Mouse (Mus musculus): ENCODE results near the gene Cbln4. TPM values are rescaled to one million over a fixed set of nuclear protein-coding genes. Genes with fewer than 3 reads are reported as not detected.

Gene Cbln4
- polyA plus RNA-seq (2012; rRNA removed) = not detected in 2 replicates

DNA sequence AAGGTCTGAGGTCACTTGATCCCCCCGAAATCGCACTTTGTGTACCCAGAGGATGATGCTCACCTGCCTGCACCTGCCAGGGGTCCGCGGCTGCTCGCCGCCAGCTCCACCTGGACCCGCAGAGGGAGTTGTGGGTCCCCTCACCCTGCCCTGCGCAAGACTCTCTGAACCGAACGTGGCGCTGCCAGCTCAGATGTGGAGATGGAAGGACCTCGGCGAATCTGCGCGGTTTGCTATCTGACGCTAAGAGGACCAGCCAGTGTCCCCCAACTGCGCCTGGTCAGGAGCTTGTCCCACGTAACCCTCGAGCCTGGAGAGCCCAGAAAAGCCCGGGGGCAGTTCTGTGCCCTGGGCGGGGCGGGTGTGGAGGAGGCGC, at the start of gene Cbln4:
TSS of gene Cbln4 (minus strand) at position 232 of the 376 bp plus-strand sequence.
- DNase-seq = no peak
- no peak for TF ChIP-seq POLR2A (IDR thresholded peaks at IDR 0.05; ENCODE audit: control insufficient read depth, extremely low read depth, insufficient read depth, low read length, poor library complexity)
- no peak for TF ChIP-seq CTCF (IDR thresholded peaks at IDR 0.05; ENCODE audit: borderline replicate concordance, control insufficient read depth, extremely low read depth, insufficient read depth, low read length, poor library complexity)
- Histone ChIP-seq H3K27me3 (ENCODE audit: control insufficient read depth, insufficient read depth, low read length) (no peaks in the 10 kb centered on the region), H3K27ac (ENCODE audit: control insufficient read depth, insufficient read depth, low read length) (no peak within 1 kb of the TSS), H3K36me3 (ENCODE audit: control insufficient read depth, insufficient read depth, low read length) (no peaks in the 10 kb centered on the region), H3K4me3 (ENCODE audit: control insufficient read depth, insufficient read depth, low read length) (no peak within 1 kb of the TSS), H3K4me1 (replicated peaks; ENCODE audit: control insufficient read depth, insufficient read depth, low read length) (no peaks in the 10 kb centered on the region)
- 7% methylated on average over 23 of the region's 23 CpGs for WGBS

DNA sequence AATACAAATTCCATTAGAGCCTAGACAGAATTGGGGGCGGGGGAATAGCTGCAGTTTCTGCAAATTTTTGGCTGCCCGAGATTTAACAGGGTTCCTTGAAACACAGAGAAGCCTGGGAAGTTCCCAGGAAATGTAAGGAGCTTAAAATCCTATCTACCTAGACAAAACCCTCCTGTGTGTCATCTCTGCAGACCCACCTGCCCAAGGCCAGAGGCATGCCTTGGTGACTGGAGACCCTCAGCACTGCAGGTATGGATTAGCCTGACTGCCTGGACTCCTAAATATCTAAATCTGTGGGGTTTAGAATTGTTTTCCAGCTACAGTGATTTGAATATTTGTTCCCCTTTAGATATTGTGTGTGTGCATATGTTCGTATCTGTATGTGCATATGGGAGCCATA, 35.3 kb upstream of the Cbln4 start:
- H3K27me3 ChIP-seq (ENCODE audit: control insufficient read depth, insufficient read depth, low read length) = no peaks in the 10 kb centered on the region
- WGBS = 84% methylated on average over 3 of the region's 3 CpGs
- no peak overlapping the region for H3K27ac ChIP-seq (ENCODE audit: control insufficient read depth, insufficient read depth, low read length)
- H3K36me3 ChIP-seq (ENCODE audit: control insufficient read depth, insufficient read depth, low read length) = no peaks in the 10 kb centered on the region
- no peak overlapping the region for H3K4me3 ChIP-seq (ENCODE audit: control insufficient read depth, insufficient read depth, low read length)
- TF ChIP-seq POLR2A (IDR thresholded peaks at IDR 0.05; ENCODE audit: control insufficient read depth, extremely low read depth, insufficient read depth, low read length, poor library complexity) = no peak
- no peak for TF ChIP-seq CTCF (IDR thresholded peaks at IDR 0.05; ENCODE audit: borderline replicate concordance, control insufficient read depth, extremely low read depth, insufficient read depth, low read length, poor library complexity)
- no peaks in the 10 kb centered on the region for H3K4me1 ChIP-seq (replicated peaks; ENCODE audit: control insufficient read depth, insufficient read depth, low read length)
- no peak for DNase-seq

- Histone ChIP-seq H3K27me3 (ENCODE audit: control insufficient read depth, insufficient read depth, low read length) (no peaks in the 10 kb centered on the region), H3K4me3 (ENCODE audit: control insufficient read depth, insufficient read depth, low read length) (no peak overlapping the region), H3K4me1 (replicated peaks; ENCODE audit: control insufficient read depth, insufficient read depth, low read length) (no peaks in the 10 kb centered on the region), H3K27ac (ENCODE audit: control insufficient read depth, insufficient read depth, low read length) (no peak overlapping the region), H3K36me3 (ENCODE audit: control insufficient read depth, insufficient read depth, low read length) (no peaks in the 10 kb centered on the region)
- WGBS = 88% methylated on average over 5 of the region's 5 CpGs
- DNase-seq = no peak
- no peak for TF ChIP-seq CTCF (IDR thresholded peaks at IDR 0.05; ENCODE audit: borderline replicate concordance, control insufficient read depth, extremely low read depth, insufficient read depth, low read length, poor library complexity)
- no peak for TF ChIP-seq POLR2A (IDR thresholded peaks at IDR 0.05; ENCODE audit: control insufficient read depth, extremely low read depth, insufficient read depth, low read length, poor library complexity)
These were observed 33.0 kb upstream of the Cbln4 start for GRCm38 (mm10) chr2:172076295-172076694.

DNA sequence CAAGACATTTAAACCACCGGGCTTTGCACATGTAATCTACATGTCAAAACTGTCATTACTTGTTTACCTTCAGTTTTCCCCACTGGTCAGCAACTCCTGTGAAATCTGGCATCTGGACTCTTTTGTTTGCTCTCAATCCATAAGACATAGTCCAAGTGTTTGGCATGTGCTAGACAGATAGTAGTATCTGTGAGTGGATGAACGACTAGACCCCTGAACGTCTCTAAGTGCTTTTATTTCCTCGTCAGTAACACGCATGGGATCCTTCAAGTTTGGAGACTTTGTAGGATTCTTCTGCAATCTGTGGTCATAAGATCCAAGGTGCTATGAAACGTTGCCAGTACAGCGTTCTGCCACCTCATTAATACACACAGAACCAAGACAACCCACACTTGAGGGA, 19.6 kb upstream of the Cbln4 start:
- no peak overlapping the region for H3K4me3 ChIP-seq (ENCODE audit: control insufficient read depth, insufficient read depth, low read length)
- no peak for DNase-seq
- H3K36me3 ChIP-seq (ENCODE audit: control insufficient read depth, insufficient read depth, low read length) = no peaks in the 10 kb centered on the region
- TF ChIP-seq CTCF (IDR thresholded peaks at IDR 0.05; ENCODE audit: borderline replicate concordance, control insufficient read depth, extremely low read depth, insufficient read depth, low read length, poor library complexity) = no peak
- no peak for TF ChIP-seq POLR2A (IDR thresholded peaks at IDR 0.05; ENCODE audit: control insufficient read depth, extremely low read depth, insufficient read depth, low read length, poor library complexity)
- WGBS = 94% methylated on average over 7 of the region's 7 CpGs
- no peaks in the 10 kb centered on the region for H3K4me1 ChIP-seq (replicated peaks; ENCODE audit: control insufficient read depth, insufficient read depth, low read length)
- H3K27me3 ChIP-seq (ENCODE audit: control insufficient read depth, insufficient read depth, low read length) = no peaks in the 10 kb centered on the region
- H3K27ac ChIP-seq (ENCODE audit: control insufficient read depth, insufficient read depth, low read length) = no peak overlapping the region

GRCm38 (mm10) chr2:172059747-172060146, 16.5 kb upstream of the Cbln4 start:
- H3K27ac ChIP-seq (ENCODE audit: control insufficient read depth, insufficient read depth, low read length) = no peak overlapping the region
- no peak overlapping the region for H3K4me3 ChIP-seq (ENCODE audit: control insufficient read depth, insufficient read depth, low read length)
- no peaks in the 10 kb centered on the region for H3K36me3 ChIP-seq (ENCODE audit: control insufficient read depth, insufficient read depth, low read length)
- H3K27me3 ChIP-seq (ENCODE audit: control insufficient read depth, insufficient read depth, low read length) = no peaks in the 10 kb centered on the region
- TF ChIP-seq CTCF (IDR thresholded peaks at IDR 0.05; ENCODE audit: borderline replicate concordance, control insufficient read depth, extremely low read depth, insufficient read depth, low read length, poor library complexity) (no peak), POLR2A (IDR thresholded peaks at IDR 0.05; ENCODE audit: control insufficient read depth, extremely low read depth, insufficient read depth, low read length, poor library complexity) (no peak)
- WGBS = 62% methylated on average over 3 of the region's 3 CpGs
- no peaks in the 10 kb centered on the region for H3K4me1 ChIP-seq (replicated peaks; ENCODE audit: control insufficient read depth, insufficient read depth, low read length)
- no peak for DNase-seq

- 74% methylated on average over 7 of the region's 7 CpGs for WGBS
- no peaks in the 10 kb centered on the region for H3K27me3 ChIP-seq (ENCODE audit: control insufficient read depth, insufficient read depth, low read length)
- no peaks in the 10 kb centered on the region for H3K36me3 ChIP-seq (ENCODE audit: control insufficient read depth, insufficient read depth, low read length)
- TF ChIP-seq CTCF (IDR thresholded peaks at IDR 0.05; ENCODE audit: borderline replicate concordance, control insufficient read depth, extremely low read depth, insufficient read depth, low read length, poor library complexity) = no peak
- no peak for TF ChIP-seq POLR2A (IDR thresholded peaks at IDR 0.05; ENCODE audit: control insufficient read depth, extremely low read depth, insufficient read depth, low read length, poor library complexity)
- H3K4me1 ChIP-seq (replicated peaks; ENCODE audit: control insufficient read depth, insufficient read depth, low read length) = no peaks in the 10 kb centered on the region
- H3K4me3 ChIP-seq (ENCODE audit: control insufficient read depth, insufficient read depth, low read length) = no peak overlapping the region
- H3K27ac ChIP-seq (ENCODE audit: control insufficient read depth, insufficient read depth, low read length) = no peak overlapping the region
- no peak for DNase-seq
These were observed 15.8 kb upstream of the Cbln4 start for GRCm38 (mm10) chr2:172058936-172059665.
